Mouse (Mus musculus): Measurements from ENCODE around the gene Manea.
"Not testable (repeated sequence)": the region's sequence is repeated elsewhere in the genome, so short reads cannot be mapped to it uniquely, and the experiment has no call there.

Manea gene

DNA sequence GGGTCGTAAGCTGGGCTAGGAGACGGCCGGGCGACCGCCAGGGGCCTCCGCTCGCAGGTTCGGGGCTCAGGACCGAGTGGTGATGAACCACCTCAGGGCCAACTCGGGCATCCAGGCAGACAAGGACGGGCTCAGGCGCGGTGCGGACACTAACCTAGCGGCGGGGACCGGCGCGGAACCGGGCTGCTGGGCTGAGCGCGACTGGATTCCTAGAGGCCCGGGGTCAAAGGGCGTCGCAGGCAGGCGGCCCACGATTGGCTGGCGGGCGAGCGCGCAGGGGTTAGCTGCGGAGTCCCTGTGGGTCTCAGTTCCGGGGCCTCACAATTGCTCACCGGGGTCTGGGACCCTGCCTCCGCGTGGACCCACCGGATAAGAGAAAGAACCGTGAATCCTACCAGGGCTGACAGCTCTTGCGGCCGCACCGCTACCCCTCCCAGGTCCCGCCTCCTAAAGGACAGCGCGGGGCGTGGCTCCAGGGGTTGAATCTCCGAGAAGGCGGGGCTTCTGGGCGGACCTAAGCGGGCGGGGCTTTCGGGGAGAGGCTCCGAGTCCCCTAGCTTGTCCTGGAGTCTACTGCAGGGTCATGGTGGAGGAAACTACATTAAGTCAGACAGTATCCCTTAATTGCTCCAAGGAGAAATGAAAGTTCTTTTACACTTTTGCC lies at the start of gene Manea:
Gene Manea (minus strand): TSS at position 449 of the 664 bp plus-strand sequence.
- in situ Hi-C loops (cut with MboI, MseI) = no loop called here

DNA sequence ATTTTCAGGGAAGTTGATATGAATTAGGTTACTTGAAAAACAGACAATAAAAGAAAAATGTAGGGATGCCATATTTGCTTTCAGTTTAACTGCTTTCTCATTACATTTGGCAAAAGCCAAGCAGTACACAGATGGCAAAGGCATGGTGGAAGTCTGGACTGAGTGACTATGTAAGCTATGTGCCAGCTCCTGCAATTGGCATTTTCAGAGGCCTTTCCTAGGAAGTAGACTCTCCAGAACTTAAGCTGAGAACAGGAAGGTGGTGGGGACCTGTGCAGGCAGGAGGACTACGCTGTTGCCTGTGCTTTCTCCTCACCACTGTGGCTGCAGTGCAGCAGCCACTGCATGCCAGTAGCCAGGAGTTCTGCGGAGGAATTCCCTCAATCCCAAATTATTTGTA lies 7.9 kb upstream of the Manea start:
- in situ Hi-C loops (cut with MboI, MseI) = no loop called here

DNA sequence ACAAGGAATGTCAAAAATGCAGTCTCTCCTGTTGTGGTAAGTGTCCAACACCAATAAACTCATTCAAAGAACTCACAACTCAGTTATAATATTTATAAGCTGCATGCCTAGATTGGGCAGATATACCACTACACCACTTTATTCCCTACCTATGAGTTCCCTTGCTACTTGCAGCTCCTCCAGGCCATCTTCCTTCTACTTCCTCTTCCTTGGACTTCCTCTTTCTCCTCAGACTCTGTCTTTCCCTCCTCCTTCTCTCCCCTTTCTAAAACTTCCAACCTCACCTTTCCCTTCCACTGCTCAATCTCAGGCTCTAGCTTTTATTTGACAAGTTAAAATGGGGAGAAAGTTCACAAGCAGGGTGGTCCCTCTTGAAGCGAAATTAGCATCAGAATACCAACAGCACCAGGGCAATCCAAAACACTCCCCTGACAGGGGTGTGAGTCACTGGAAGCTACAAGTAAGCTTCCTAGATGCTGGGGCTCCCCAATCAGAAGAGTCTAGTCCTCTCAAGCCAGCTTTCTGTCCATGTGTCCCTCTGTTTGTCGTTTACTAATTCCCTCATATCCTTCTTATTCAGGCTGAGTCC lies 7.0 kb upstream of the Manea start:
- in situ Hi-C loops (cut with MboI, MseI) = no loop called here

DNA sequence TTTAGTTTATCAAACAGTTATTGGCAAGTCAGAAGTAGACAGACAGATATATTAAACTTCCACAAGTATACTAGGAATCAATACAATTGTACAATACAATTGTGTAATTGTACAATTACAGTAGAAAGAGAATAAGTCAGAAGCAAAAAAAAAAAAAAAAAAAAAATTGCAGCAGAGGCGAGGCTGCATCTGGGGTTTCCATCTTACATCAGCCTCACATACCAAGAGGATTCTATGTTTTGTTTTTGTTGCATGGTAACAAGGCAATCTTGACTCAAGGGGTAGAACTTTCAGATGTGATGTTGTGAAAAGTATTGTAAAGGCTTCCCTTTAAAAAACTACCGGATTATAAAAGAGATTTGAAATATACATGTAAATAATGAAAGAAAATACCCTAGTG lies 548 bp upstream of the Manea start:
- in situ Hi-C loops (cut with MboI, MseI) = no loop called here

DNA sequence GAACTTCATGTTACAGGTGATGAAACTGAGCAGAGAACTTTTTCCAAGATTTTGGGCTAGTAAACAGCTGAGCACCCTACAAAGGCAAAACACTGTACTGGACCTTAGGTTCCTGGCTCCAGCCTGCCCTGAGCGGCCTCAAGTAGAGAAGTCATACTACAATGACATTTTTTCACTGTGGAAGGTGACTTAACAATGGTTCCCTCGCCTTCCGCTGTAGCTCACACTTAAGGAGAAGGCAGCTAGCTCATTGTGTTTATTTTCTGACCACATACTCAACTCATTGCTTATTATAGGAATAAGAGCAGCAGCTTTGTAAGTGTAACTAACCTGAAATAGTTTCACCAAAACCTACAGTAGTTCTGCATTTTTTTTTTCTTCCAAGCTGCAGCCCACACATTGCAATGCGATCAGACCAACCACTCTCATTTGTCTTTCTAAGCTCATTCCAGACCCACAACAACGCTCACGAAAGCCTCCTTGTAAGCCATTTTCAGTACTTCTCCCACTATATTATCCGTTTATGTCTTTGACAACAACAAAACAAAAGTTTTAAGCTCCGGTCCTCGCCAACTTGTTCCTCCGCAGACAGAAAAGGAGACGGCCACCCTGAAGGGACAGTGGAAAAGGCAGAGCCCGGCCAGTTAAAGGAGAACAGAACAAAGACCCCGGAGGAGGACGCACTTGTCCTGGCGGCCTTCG lies 799 bp downstream of the Manea start:
- in situ Hi-C loops (cut with MboI, MseI) = no loop called here

DNA sequence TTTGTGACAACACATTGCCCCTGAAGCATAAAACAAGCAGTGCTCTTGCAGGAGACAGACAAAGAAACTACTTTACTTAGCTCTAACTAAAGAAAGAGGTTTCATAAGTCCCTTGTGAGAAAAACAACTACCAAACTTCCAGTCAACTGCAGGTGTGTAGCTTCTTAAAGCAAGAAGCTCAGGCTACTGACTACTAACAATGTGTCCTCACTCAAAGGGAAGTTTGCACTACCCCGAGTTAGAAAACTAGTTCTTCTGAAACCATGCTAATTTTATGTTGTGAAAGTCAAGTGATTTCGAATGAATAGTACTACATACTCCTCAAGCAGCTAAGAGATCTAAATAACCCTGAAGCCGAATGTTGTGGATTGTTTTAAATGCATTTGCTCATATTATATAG lies 1.6 kb downstream of the Manea start:
- in situ Hi-C loops (cut with MboI, MseI) = no loop called here

DNA sequence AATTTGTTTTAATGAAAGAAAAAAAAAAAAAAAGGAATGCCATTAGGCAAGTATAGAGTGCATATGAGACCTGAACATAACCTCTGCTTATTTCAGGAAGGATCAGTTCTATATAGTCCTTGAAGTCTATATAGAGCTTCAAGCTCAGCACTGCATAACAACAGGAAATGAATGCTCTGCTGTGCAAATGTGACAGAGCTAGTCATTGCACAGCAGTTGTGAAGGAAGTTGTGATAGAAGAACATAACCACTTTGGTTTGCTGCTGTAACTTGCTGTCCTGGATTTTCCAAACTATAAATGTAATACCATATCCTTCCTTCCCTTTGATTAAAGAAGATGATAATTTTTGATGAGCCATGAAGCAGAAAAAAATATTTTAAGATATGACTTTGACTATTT lies 4.3 kb downstream of the Manea start:
- in situ Hi-C loops (cut with MboI, MseI) = no loop called here

DNA sequence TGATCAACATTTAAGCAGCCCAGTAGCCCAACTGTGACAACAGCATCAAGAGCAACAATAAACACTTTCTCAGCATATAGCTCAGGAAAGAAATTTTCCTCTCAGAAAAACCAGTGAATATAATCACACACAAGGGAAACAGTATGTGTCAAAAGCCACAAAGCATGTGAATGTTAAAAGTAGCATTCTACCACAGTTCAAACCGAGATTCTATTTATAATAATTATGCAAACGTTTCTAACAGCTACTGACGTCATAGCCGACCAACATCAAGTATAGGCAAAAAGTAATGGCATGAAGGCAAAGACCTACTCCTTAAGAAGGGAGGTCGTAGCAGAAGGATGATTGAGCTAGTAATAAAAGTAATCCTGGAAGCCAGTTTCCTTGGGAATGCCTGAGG lies 8.1 kb downstream of the Manea start:
- in situ Hi-C loops (cut with MboI, MseI) = no loop called here

DNA sequence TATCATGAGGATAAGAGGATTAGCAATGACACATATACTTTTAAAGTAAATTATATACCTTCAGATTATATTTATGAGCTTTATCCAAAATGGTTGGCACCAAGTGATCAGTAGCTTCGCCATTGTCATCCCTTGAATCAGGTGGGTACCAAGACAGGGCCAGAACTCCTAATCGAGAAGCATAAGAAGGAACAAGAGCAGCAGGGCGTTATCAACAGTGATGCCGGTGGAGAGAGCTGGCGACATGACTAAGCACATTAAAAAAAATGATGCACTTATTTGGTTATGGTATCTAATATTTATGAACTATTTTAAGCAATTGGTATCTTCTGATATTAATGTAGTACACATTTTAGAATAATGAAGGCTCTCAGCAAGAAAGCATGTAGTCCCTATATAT lies 10.1 kb downstream of the Manea start:
- in situ Hi-C loops (cut with MboI, MseI) = no loop called here

DNA sequence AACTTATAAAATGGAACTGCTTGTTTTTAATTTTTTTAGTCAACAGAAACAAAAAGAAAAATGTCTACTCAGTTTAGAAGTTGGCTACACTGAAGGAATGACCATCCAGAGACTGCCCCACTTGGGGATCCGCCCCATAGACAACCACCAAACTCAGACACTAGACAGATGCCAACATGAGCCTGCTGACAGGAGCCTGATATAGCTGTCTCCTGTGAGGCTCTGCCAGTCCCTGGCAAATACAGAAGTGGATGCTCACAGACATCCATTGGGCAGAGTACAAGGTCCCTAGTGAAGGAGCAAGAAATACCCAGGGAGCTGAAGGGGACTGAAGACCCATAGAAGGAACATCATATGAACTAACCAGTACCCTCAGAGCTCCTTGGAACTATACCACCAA lies 42.0 kb downstream of the Manea start:
- in situ Hi-C loops (cut with MboI, MseI) = not testable (repeated sequence)

DNA sequence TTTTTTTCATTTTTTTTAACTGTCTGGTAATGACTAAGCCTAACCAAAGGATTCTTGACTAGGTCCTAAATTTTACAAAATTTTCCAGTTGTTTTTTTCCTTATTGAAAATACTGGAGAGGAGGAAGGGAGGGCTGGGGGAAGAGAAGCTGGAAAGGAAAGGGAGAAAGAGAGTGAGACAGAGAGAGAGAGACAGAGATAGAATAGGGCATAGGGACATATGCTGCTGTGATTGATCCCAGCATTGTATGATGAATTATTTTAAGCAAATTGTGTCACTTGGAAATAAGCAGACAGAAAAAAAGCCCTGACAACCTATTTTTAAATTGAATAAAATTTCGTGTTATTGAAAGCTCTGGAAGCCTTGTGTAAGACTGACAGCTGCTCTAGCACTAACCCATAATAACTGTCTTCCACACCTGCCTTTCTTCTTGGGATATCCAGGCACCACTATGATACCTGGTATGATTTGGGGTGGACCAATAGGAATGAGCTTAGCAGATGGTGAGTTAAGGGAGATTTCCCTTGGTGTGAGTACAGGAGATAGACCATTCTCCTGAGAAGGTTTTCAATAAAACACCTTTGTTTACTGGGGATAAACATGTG lies 69.5 kb downstream of the Manea start:
- in situ Hi-C loops (cut with MboI, MseI) = no loop called here

DNA sequence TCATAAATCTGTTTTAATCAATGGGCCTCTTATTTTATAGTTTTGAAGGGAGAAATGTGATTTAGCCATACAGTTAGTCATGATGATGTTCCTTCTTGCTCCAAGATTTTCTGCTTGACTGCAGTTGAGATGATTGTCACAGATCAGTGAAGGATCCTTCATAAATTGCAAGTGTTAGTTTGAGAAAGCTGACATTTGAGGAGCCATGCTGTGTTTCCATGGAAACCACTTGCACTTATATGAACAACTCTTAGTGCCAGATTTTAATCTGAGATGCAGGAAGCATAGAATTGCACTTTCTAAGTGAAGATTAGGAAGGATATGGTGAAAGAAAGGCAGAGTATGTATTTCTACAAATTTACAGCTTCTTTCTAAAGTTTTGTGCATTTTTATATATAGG lies 70.4 kb downstream of the Manea start:
- in situ Hi-C loops (cut with MboI, MseI) = no loop called here

DNA sequence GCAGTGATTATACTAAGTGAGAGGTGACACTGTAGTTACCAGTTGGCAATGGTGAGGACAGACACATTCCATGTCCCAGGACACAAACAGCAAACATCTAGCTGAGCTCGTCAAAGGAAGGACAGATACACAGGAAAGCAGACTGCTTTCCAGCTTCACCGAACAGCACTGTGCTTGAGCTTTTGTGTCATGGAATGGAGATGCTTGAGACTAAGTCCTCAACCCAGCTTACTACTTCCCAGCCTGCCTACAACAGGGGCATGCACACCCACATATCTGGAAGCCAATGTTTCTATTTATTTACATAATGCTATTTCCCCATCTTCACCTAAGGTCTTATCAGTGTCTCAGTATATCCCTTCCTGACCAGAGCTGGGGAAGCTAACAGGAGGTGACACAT lies 70.9 kb downstream of the Manea start:
- in situ Hi-C loops (cut with MboI, MseI) = no loop called here

Data from T-helper 2 cell (primary cell).